Mouse (Mus musculus) embryonic fibroblast, embryonic 13.5 days (primary cell): Measurements from ENCODE around the gene P4ha2.

Experiments
- CTCF ChIP-seq: IDR thresholded peaks from 2 replicates; pipeline ENCODE4 v1.5.1; 2011; ENCODE audit warnings: mild to moderate bottlenecking, control low read depth, low read length, moderate library complexity, borderline replicate concordance; ENCODE audit not compliant: insufficient read depth
- POLR2A ChIP-seq: IDR thresholded peaks from 2 replicates; pipeline ENCODE4 v1.6.1; 2011; ENCODE audit warnings: low read depth, mild to moderate bottlenecking, control low read depth, low read length, moderate library complexity

DNA sequence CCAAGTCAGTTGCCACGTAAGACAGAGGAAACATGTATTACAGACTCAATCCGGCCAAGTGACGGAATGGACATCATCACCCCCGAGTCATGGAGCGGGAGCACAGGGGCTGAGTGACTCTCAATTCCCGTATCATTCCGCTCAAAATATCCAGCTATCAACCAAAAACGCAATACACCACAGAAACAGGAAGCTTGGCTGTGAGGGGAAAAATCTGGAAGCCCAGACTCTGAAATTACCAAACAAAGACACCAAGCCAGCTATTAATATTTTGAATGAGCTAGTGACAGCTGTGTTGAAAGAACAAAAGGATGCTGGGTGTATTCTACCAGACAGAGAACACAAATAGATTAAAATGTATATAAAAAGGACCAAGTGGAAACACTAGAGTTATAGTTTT, 57.7 kb downstream of the P4ha2 start:
- TF ChIP-seq POLR2A (no peak), CTCF (no peak)
